Mouse (Mus musculus) CH12.LX (cell line): Measurements from ENCODE around the gene Calcrl. TPM values are rescaled to one million over a fixed set of nuclear protein-coding genes. Genes with fewer than 3 reads are reported as not detected.

Experiments
- DNase-seq: peaks from one replicate; pipeline ENCODE4 v3.0.0-alpha.2; 2013; ENCODE audit errors: extremely low read depth
- H3K27ac ChIP-seq: 2 replicates; pipeline ENCODE4 v1.5.1; 2012; ENCODE audit warnings: low read depth, mild to moderate bottlenecking, control low read depth, moderate library complexity; ENCODE audit not compliant: insufficient read depth
- H3K27me3 ChIP-seq: replicated peaks from 2 replicates; pipeline ENCODE3; 2012; ENCODE audit warnings: inconsistent platforms
- H3K36me3 ChIP-seq, 2 experiments: replicated peaks in 1 of 2; 2 replicates each; pipeline versions ENCODE3 to v1.6.1; 2012; ENCODE audit warnings: inconsistent platforms in 1 of 2, low read length in 1 of 2, mild to moderate bottlenecking in 1 of 2, mixed read lengths in 1 of 2, moderate library complexity in 1 of 2; ENCODE audit not compliant: control insufficient read depth in 1 of 2, insufficient read depth in 1 of 2
- H3K4me1 ChIP-seq, 2 experiments: 2 replicates each; pipeline ENCODE4 v1.6.1; 2012; ENCODE audit warnings: inconsistent platforms in 1 of 2, moderate library complexity in 1 of 2; ENCODE audit not compliant: insufficient read depth in 2 of 2, control insufficient read depth in 1 of 2
- H3K4me2 ChIP-seq: 2 replicates; pipeline ENCODE4 v1.6.1; 2012; ENCODE audit warnings: low read depth, mild to moderate bottlenecking, control low read depth; ENCODE audit not compliant: poor library complexity, insufficient read depth, severe bottlenecking
- H3K4me3 ChIP-seq, 3 experiments: fragments of 150-350 bp in 1 of 3; sonication (generic) in 1 of 3; replicated peaks in 1 of 3; 2 replicates each; pipeline versions ENCODE3 to v1.5.1; 2011 to 2012; ENCODE audit warnings: low read depth in 2 of 3, low read length in 2 of 3, mild to moderate bottlenecking in 2 of 3, moderate library complexity in 2 of 3, control low read depth in 1 of 3, improper control_type of control experiment in 1 of 3, inconsistent platforms in 1 of 3, mixed read lengths in 1 of 3; ENCODE audit not compliant: poor library complexity in 1 of 3
- H3K79me2 ChIP-seq: replicated peaks from 2 replicates; pipeline ENCODE4 v1.6.1; 2012; ENCODE audit warnings: mild to moderate bottlenecking, moderate library complexity; ENCODE audit not compliant: control insufficient read depth, poor library complexity, insufficient read depth, severe bottlenecking; ENCODE audit errors: extremely low read depth
- H3K9ac ChIP-seq: 2 replicates; pipeline ENCODE4 v1.6.1; 2012; ENCODE audit warnings: low read depth, mild to moderate bottlenecking, control low read depth, moderate library complexity; ENCODE audit not compliant: insufficient read depth
- H3K9me3 ChIP-seq: replicated peaks from 2 replicates; pipeline ENCODE3; 2012; ENCODE audit warnings: low read length, inconsistent platforms, mixed read lengths
- BHLHE40 ChIP-seq: IDR thresholded peaks from 2 replicates; pipeline ENCODE4 v1.6.1; 2011; ENCODE audit warnings: mild to moderate bottlenecking, low read depth, low read length, improper control_type of control experiment
- CTCF ChIP-seq, 2 experiments: IDR thresholded peaks in 1 of 2; conservative IDR thresholded peaks in 1 of 2; 2 replicates each; pipeline ENCODE4 v1.5.1; 2011 to 2012; ENCODE audit warnings: low read depth in 2 of 2, low read length in 2 of 2, improper control_type of control experiment in 1 of 2, inconsistent platforms in 1 of 2, mild to moderate bottlenecking in 1 of 2, moderate library complexity in 1 of 2
- E2F4 ChIP-seq: IDR thresholded peaks from 2 replicates; pipeline ENCODE4 v1.6.1; 2011; ENCODE audit warnings: low read depth, low read length, improper control_type of control experiment; ENCODE audit not compliant: insufficient replicate concordance
- ELF1 ChIP-seq: IDR thresholded peaks from 2 replicates; pipeline ENCODE4 v1.6.1; 2014; ENCODE audit warnings: low read depth, mild to moderate bottlenecking, inconsistent platforms, low read length, improper control_type of control experiment
- EP300 ChIP-seq: IDR thresholded peaks from 2 replicates; pipeline ENCODE4 v1.6.1; 2011; ENCODE audit warnings: low read length, improper control_type of control experiment
- ETS1 ChIP-seq: conservative IDR thresholded peaks from 2 replicates; pipeline ENCODE4 v1.6.1; 2012; ENCODE audit warnings: low read depth, mild to moderate bottlenecking, inconsistent platforms, low read length, improper control_type of control experiment, moderate library complexity
- JUND ChIP-seq: conservative IDR thresholded peaks from 2 replicates; pipeline ENCODE4 v1.6.1; 2011; ENCODE audit warnings: low read depth, low read length, improper control_type of control experiment
- KAT2A ChIP-seq: IDR thresholded peaks from 2 replicates; pipeline ENCODE4 v1.6.1; 2012; ENCODE audit warnings: low read length, improper control_type of control experiment, inconsistent platforms; ENCODE audit not compliant: insufficient replicate concordance
- MEF2A ChIP-seq: IDR thresholded peaks from 2 replicates; pipeline ENCODE4 v1.6.1; 2014; ENCODE audit warnings: low read depth, mild to moderate bottlenecking, inconsistent platforms, low read length, improper control_type of control experiment, borderline replicate concordance
- MXI1 ChIP-seq: IDR thresholded peaks from 2 replicates; pipeline ENCODE4 v1.6.1; 2011; ENCODE audit warnings: mild to moderate bottlenecking, low read depth, low read length, improper control_type of control experiment
- MYC ChIP-seq: IDR thresholded peaks from 2 replicates; pipeline ENCODE4 v1.6.1; 2011; ENCODE audit warnings: low read depth, mild to moderate bottlenecking, improper control_type of control experiment, low read length
- POLR2A ChIP-seq: IDR thresholded peaks from 2 replicates; pipeline ENCODE4 v1.6.1; 2011; ENCODE audit warnings: low read depth, mild to moderate bottlenecking, improper control_type of control experiment, low read length
- TBP ChIP-seq: conservative IDR thresholded peaks from 2 replicates; pipeline ENCODE4 v1.6.1; 2011; ENCODE audit warnings: low read depth, low read length, improper control_type of control experiment
- TCF12 ChIP-seq: IDR thresholded peaks from 2 replicates; pipeline ENCODE4 v1.6.1; 2014; ENCODE audit warnings: low read depth, mild to moderate bottlenecking, inconsistent platforms, low read length, improper control_type of control experiment
- UBTF ChIP-seq: IDR thresholded peaks from 2 replicates; pipeline ENCODE4 v1.6.1; 2012; ENCODE audit warnings: low read depth, mild to moderate bottlenecking, inconsistent platforms, low read length, improper control_type of control experiment, moderate library complexity
- ZKSCAN1 ChIP-seq: IDR thresholded peaks from 2 replicates; pipeline ENCODE4 v1.6.1; 2012; ENCODE audit warnings: low read depth, inconsistent platforms, low read length, improper control_type of control experiment, borderline replicate concordance
- ZMIZ1 ChIP-seq: IDR thresholded peaks from 2 replicates; pipeline ENCODE4 v1.6.1; 2012; ENCODE audit warnings: low read depth, mild to moderate bottlenecking, inconsistent platforms, low read length, improper control_type of control experiment
- ZNF384 ChIP-seq: IDR thresholded peaks from 2 replicates; pipeline ENCODE4 v1.6.1; 2012; ENCODE audit warnings: low read depth, low read length, improper control_type of control experiment, inconsistent platforms
- dilution Hi-C: fragments of 300-500 bp; cut with MboI; formaldehyde crosslinking; loops from 2 replicates; pipeline ENCODE4 v1.14.3; 2020; ENCODE audit warnings: low sequenced_read_pairs; ENCODE audit not compliant: extremely low pct_unique_long_range_greater_than_20kb, extremely low pct_ligation_motif_present
- in situ Hi-C: fragments of 300-500 bp; cut with MboI; formaldehyde crosslinking; loops from 3 replicates; pipeline ENCODE4 v1.14.3; 2019; ENCODE audit warnings: low sequenced_read_pairs, low pct_ligation_motif_present, low pct_unique_long_range_greater_than_20kb, mixed read lengths
- polyA plus RNA-seq: library from polyadenylated mRNA; unstranded; fragments of >175 nt; gene quantifications from 2 replicates; pipeline ENCODE4 v1.2.1, GENCODE M21; 2012; ENCODE audit warnings: low read depth; ENCODE audit not compliant: insufficient read length
- total RNA-seq, 2 experiments: library from RNA; depleted of rRNA; stranded (reverse); fragments of 300-350 nt in 1 of 2; fragments of >200 nt in 1 of 2; gene quantifications; 2 replicates each; pipeline ENCODE4 v1.2.3; 2012 to 2014

Calcrl gene
- total and polyA plus RNA-seq, 3 experiments, result 3.9 to 12.1 (median 5.9) TPM

DNA sequence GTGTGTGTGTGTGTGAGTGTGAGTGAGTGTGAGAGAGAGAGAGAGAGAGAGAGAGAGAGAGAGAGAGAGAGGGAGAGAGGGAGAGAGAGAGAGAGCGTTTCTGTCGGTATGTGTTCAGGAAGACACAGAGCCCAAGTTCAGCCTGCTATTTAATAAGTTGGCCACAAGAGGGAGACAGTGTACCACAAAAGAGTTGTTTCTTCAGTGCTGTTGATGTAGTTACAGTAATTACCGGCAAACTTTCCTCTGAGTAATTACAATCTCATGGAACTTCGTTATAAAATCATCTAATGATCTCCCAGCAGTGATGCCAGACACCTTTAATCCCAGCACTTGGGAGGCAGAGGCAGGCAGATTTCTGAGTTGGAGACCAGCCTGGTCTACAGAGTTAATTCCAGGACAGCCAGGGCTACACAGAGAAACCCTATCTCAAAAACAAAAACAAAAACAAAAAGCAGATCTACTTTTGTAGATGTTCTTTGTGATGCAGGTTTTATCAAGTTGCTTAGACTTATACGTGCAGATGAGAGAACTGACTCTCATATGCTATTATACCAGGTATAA, 30.1 kb upstream of the Calcrl start (continued):
- TF ChIP-seq UBTF (no peak), ZMIZ1 (no peak), TBP (0 out of 2 replicates have a peak, but pooled peaks have one; percentile 31), E2F4 (0 out of 2 replicates have a peak, but pooled peaks have one; percentile 17), POLR2A (no peak), BHLHE40 (no peak), ZKSCAN1 (no peak), CTCF (conservative IDR thresholded peaks at IDR 0.05 in 1 of 2, IDR thresholded peaks at IDR 0.05 in 1 of 2; ENCODE audit: low read depth in 2 of 2, low read length in 2 of 2) (peak; percentile 66 to 94), JUND (peak; percentile 61), ETS1 (no peak), ZNF384 (no peak), EP300 (no peak), TCF12 (no peak), KAT2A (no peak), MXI1 (no peak), MYC (no peak)
- TF ChIP-seq, all 38 proteins: peak for 13

DNA sequence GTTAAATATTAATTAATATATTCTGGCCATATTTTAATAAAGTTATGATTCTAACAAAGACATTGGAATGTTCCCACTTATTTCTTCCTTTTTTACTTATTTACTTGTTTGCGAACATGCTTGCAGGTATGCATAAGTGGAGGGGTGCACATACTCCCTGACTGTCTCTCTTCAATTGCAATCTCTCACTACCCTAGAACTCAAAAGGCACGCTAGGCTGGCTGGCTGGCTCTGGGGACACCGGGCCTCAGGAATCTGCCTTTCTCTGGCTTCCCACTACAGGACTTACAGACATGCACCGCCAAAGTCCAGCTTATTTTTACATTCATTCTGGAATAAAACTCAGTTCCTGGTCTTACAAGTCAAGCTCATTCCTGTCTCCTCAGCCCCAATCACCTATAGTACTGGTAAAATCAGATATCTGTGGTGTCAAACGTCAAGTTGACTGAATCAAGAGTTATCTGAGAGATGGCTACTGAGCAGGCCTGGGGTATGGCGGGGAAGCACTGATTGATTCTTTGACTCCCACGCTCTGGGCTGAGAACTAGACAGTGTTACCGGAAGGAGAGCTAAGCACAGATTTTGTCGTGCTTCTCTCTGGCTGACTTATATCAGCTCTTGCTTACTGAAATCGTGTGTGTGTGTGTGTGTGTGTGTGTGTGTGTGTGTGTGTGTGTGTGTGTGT, 29.5 kb upstream of the Calcrl start:
- TF ChIP-seq MEF2A (no peak), ELF1 (0 out of 2 replicates have a peak, but pooled peaks have one; percentile 19)
- Histone ChIP-seq H3K36me3 (no peaks in the 10 kb centered on the region), H3K4me3 (no peak overlapping the region), H3K9me3 (no peaks in the 10 kb centered on the region), H3K79me2 (no peaks in the 10 kb centered on the region), H3K27ac (no peak overlapping the region), H3K9ac (no peak overlapping the region), H3K4me1 (peaks cover 0 to 5% of the 10 kb centered on the region in 2 experiments; a peak in 3 of 4 replicates), H3K4me2 (peak overlapping the region; percentile 52), H3K27me3 (no peaks in the 10 kb centered on the region)
- dilution Hi-C loops, result no loop called here
- peak; percentile 48 for DNase-seq
- in situ Hi-C loops, result loop anchor here (25.0 kb wide), 1 partner anchor 208 kb away; the partner anchor contains the start of genes Btbd18, Ctnnd1 and Selenoh
